Mouse (Mus musculus): ENCODE results near the gene Gm17545. TPM values are rescaled to one million over a fixed set of nuclear protein-coding genes. Genes with fewer than 3 reads are reported as not detected.

Gm17545 gene
- total and polyA plus RNA-seq, 3 experiments = not detected

DNA sequence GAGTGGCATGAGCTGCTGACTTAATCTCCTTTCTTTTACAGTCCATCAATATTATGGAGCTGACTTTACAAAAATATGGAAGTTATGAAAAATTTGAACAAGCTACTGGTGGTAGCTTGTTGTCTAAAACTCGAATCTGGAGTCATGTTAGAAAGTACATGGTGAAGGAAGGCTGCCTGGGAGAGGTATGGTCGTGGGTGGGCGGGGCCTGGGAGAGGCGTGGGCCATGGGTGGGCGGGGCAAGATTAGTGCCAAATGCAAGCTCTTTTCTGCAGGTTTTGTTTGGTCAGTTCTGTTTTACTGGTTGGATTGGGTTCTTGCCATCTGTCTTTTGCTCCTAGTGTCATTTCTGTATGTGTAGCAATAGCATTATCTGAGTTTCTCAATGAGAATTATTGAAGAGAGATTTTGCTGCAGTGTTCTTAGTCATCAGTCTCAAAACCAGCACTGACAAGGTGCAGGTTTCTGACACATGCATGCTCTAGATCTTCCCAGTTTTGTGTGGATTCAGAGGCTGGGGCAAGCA is 23.7 kb upstream of the Gm17545 start:
- no peak for TF ChIP-seq POLR2A (IDR thresholded peaks at IDR 0.05; ENCODE audit: insufficient read depth, low read depth, low read length)
- no peak for TF ChIP-seq EP300 (IDR thresholded peaks at IDR 0.05; ENCODE audit: insufficient read depth, low read depth, low read length)
- no peak for TF ChIP-seq CTCF (IDR thresholded peaks at IDR 0.05)
- WGBS = 42% methylated on average over 5 of the region's 5 CpGs
- no peak for DNase-seq
- Histone ChIP-seq H3K4me3 (no peak overlapping the region), H3K27ac (no peak overlapping the region), H3K27me3 (ENCODE audit: control insufficient read depth, insufficient read depth, low read length) (no peaks in the 10 kb centered on the region), H3K79me2 (replicated peaks; ENCODE audit: control insufficient read depth, insufficient read depth, low read length) (no peaks in the 10 kb centered on the region), H3K9ac (ENCODE audit: low read depth, low read length) (no peak overlapping the region), H3K4me1 (ENCODE audit: control insufficient read depth, insufficient read depth, low read length) (peaks cover 2% of the 10 kb centered on the region; the same call in 1 of the 2 replicates), H3K36me3 (ENCODE audit: control insufficient read depth, insufficient read depth, low read length) (no peaks in the 10 kb centered on the region)
- intact Hi-C loops (cut with DNase I) = no loop called here

DNA sequence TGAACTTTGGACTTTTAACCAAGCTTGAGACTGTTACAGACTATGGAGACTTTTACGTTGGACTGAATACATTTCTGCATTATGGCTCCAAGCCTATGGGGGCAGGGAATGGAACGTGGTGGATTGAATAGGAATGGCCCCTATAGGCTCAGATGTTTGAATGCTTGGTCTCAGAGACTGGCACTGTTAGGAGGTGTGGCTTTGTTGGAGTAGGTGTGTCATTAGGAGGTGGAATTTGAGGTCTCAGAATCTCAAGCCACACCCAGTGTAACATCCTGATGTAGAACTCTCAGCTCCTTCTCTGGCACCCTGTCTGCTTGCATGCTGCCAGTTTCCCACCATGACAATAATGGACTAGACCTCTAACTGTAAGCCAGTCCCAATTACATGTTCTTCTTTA is 20.9 kb upstream of the Gm17545 start:
- DNase-seq = no peak
- H3K4me1 ChIP-seq (ENCODE audit: control insufficient read depth, insufficient read depth, low read length) = peaks cover 2% of the 10 kb centered on the region; the same call in 1 of the 2 replicates
- TF ChIP-seq POLR2A (IDR thresholded peaks at IDR 0.05; ENCODE audit: insufficient read depth, low read depth, low read length) (no peak), CTCF (IDR thresholded peaks at IDR 0.05) (no peak), EP300 (IDR thresholded peaks at IDR 0.05; ENCODE audit: insufficient read depth, low read depth, low read length) (no peak)
- 81% methylated on average over 2 of the region's 2 CpGs for WGBS
- no peak overlapping the region for H3K27ac ChIP-seq
- H3K9ac ChIP-seq (ENCODE audit: low read depth, low read length) = no peak overlapping the region
- H3K27me3 ChIP-seq (ENCODE audit: control insufficient read depth, insufficient read depth, low read length) = no peaks in the 10 kb centered on the region
- no peaks in the 10 kb centered on the region for H3K36me3 ChIP-seq (ENCODE audit: control insufficient read depth, insufficient read depth, low read length)
- intact Hi-C loops (cut with DNase I) = no loop called here
- no peak overlapping the region for H3K4me3 ChIP-seq
- no peaks in the 10 kb centered on the region for H3K79me2 ChIP-seq (replicated peaks; ENCODE audit: control insufficient read depth, insufficient read depth, low read length)

DNA sequence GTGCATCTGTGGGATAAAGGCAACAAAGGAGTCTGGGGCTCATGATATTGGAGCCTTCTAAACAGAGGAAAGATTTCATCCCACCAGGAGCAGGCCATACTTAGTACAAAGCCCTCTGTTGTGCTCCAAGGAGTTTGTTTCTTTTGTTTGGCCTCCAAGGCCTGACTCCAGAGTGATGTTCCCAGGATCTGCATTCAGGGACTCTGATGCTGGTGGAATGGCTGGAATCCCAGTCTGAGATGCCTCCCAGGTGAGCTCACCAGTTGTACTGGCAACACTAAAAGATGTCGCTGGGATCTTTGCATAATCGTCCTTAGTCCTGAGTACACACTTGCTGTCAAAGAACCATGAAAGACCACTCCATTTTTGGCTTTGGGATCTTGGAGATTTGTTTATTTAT is 20.0 kb upstream of the Gm17545 start:
- H3K27me3 ChIP-seq (ENCODE audit: control insufficient read depth, insufficient read depth, low read length) = no peaks in the 10 kb centered on the region
- intact Hi-C loops (cut with DNase I) = no loop called here
- TF ChIP-seq POLR2A (IDR thresholded peaks at IDR 0.05; ENCODE audit: insufficient read depth, low read depth, low read length) (no peak), EP300 (IDR thresholded peaks at IDR 0.05; ENCODE audit: insufficient read depth, low read depth, low read length) (no peak), CTCF (IDR thresholded peaks at IDR 0.05) (no peak)

GRCm38 (mm10) chr9:22438826-22439225 is 15.3 kb upstream of the Gm17545 start:
- H3K4me1 ChIP-seq (ENCODE audit: control insufficient read depth, insufficient read depth, low read length) = no peaks in the 10 kb centered on the region
- H3K27me3 ChIP-seq (ENCODE audit: control insufficient read depth, insufficient read depth, low read length) = no peaks in the 10 kb centered on the region
- no peak overlapping the region for H3K4me3 ChIP-seq
- TF ChIP-seq POLR2A (IDR thresholded peaks at IDR 0.05; ENCODE audit: insufficient read depth, low read depth, low read length) = no peak
- no peak for TF ChIP-seq CTCF (IDR thresholded peaks at IDR 0.05)
- TF ChIP-seq EP300 (IDR thresholded peaks at IDR 0.05; ENCODE audit: insufficient read depth, low read depth, low read length) = no peak
- intact Hi-C loops (cut with DNase I) = no loop called here
- 50% methylated on average over 1 of the region's 1 CpGs for WGBS
- no peaks in the 10 kb centered on the region for H3K36me3 ChIP-seq (ENCODE audit: control insufficient read depth, insufficient read depth, low read length)
- H3K79me2 ChIP-seq (replicated peaks; ENCODE audit: control insufficient read depth, insufficient read depth, low read length) = no peaks in the 10 kb centered on the region
- no peak overlapping the region for H3K27ac ChIP-seq
- H3K9ac ChIP-seq (ENCODE audit: low read depth, low read length) = no peak overlapping the region
- DNase-seq = no peak

More for the DNA sequence above, 20.0 kb upstream of the Gm17545 start:
- Histone ChIP-seq H3K36me3 (ENCODE audit: control insufficient read depth, insufficient read depth, low read length) (no peaks in the 10 kb centered on the region), H3K9ac (ENCODE audit: low read depth, low read length) (no peak overlapping the region), H3K79me2 (replicated peaks; ENCODE audit: control insufficient read depth, insufficient read depth, low read length) (no peaks in the 10 kb centered on the region), H3K4me3 (no peak overlapping the region), H3K4me1 (ENCODE audit: control insufficient read depth, insufficient read depth, low read length) (peaks cover 2% of the 10 kb centered on the region; the same call in 1 of the 2 replicates), H3K27ac (no peak overlapping the region)
- WGBS = 85% methylated on average over 2 of the region's 2 CpGs
- no peak for DNase-seq

DNA sequence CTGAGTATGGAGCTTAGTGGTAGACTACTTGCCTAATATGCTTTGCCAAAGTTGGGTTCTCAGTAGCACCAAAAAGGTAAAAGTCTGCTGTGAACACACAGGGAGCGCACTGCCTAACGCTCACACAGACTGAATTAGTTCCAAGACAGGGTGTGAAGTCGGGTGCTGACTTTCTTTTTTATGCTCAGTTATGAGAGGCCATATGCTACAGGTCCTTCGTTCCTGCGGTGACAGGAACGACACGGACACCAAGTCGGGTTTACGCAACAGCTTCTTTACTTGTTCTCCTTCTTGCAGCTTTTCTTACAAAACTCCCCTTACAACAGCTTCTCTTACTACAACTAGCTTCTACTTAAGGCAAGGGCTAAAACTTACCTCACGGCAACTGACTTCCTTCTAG is 10.9 kb upstream of the Gm17545 start:
- no peak overlapping the region for H3K9ac ChIP-seq (ENCODE audit: low read depth, low read length)
- DNase-seq = no peak
- no peaks in the 10 kb centered on the region for H3K36me3 ChIP-seq (ENCODE audit: control insufficient read depth, insufficient read depth, low read length)
- H3K4me1 ChIP-seq (ENCODE audit: control insufficient read depth, insufficient read depth, low read length) = no peaks in the 10 kb centered on the region
- TF ChIP-seq EP300 (IDR thresholded peaks at IDR 0.05; ENCODE audit: insufficient read depth, low read depth, low read length) = no peak
- TF ChIP-seq CTCF (IDR thresholded peaks at IDR 0.05) = no peak
- no peak for TF ChIP-seq POLR2A (IDR thresholded peaks at IDR 0.05; ENCODE audit: insufficient read depth, low read depth, low read length)
- no peaks in the 10 kb centered on the region for H3K79me2 ChIP-seq (replicated peaks; ENCODE audit: control insufficient read depth, insufficient read depth, low read length)
- WGBS = 87% methylated on average over 10 of the region's 10 CpGs
- no peak overlapping the region for H3K4me3 ChIP-seq
- no peak overlapping the region for H3K27ac ChIP-seq
- intact Hi-C loops (cut with DNase I) = no loop called here
- no peaks in the 10 kb centered on the region for H3K27me3 ChIP-seq (ENCODE audit: control insufficient read depth, insufficient read depth, low read length)

GRCm38 (mm10) chr9:22445123-22445522 is 9.0 kb upstream of the Gm17545 start:
- Histone ChIP-seq H3K4me3 (no peak overlapping the region), H3K9ac (ENCODE audit: low read depth, low read length) (no peak overlapping the region), H3K36me3 (ENCODE audit: control insufficient read depth, insufficient read depth, low read length) (no peaks in the 10 kb centered on the region), H3K4me1 (ENCODE audit: control insufficient read depth, insufficient read depth, low read length) (no peaks in the 10 kb centered on the region), H3K79me2 (replicated peaks; ENCODE audit: control insufficient read depth, insufficient read depth, low read length) (no peaks in the 10 kb centered on the region), H3K27ac (no peak overlapping the region), H3K27me3 (ENCODE audit: control insufficient read depth, insufficient read depth, low read length) (no peaks in the 10 kb centered on the region)
- TF ChIP-seq CTCF (IDR thresholded peaks at IDR 0.05) = no peak
- TF ChIP-seq EP300 (IDR thresholded peaks at IDR 0.05; ENCODE audit: insufficient read depth, low read depth, low read length) = no peak
- TF ChIP-seq POLR2A (IDR thresholded peaks at IDR 0.05; ENCODE audit: insufficient read depth, low read depth, low read length) = no peak
- 61% methylated on average over 1 of the region's 1 CpGs for WGBS
- DNase-seq = no peak
- intact Hi-C loops (cut with DNase I) = no loop called here

All from heart, adult 2 months (tissue).